Mouse (Mus musculus): ENCODE measurements at regions not wholly inside any gene's neighbourhood (a gene's known extent, or its start where the extent isn't known, plus 50 kb on each side); places are given as distances from the start of the nearest gene placed in this dataset.

DNA sequence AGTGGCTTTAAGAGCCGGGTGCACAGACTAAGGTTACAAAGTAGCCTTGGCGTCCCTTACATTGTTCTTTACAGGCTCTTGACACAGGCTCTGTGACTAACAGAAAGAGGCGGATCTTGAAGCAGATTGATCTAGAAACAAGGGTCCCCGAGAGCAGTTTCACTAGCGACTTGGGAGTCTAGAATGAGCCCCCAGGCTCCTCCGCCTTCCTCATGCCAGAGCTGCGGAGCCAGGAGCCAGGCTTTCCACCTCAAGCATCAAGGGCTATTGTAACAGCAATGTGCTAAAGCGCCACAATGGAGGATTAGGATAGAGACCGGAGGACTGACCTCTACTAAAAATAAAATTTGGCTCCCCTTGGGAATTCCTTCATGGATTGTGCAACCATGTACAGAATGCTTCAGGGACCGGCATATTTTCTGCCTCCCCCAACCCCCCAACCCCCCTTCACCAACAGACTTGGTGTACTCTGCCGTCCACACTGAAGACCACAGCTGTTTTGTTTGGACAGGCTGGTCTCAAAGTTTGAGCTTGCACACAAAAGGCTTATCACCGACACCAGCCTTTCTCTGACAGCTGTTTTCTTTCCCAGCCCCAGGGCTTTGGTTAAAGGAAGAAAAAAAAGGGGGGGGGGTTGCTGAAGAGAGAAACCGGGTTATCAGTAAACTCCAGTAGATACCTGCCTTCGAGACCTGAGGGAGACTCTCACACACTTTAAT lies 60.2 kb upstream of the Gm10295 start:
- peak; percentile 55 to 78 for DNase-seq

DNA sequence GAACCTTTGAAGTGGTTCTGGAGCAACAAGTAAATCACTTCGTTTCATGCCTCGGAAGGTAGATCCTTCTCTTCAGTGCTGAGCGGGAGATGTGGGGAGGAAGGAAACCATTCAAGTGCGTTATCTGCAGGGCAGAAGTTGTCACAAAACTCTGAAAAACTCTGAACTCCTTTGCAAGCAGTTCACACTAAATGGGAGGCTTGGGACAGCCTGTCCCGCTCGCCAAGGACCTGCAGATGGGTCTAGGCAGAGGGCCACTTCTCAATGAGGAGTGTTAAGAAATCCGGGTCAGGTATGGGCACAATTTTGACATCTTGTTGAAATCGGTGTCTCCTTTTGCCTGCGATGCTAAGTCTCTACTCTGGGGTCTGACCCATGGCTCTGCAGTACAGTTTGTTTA lies 58.6 kb upstream of the Gm10295 start:
- no peak for DNase-seq

DNA sequence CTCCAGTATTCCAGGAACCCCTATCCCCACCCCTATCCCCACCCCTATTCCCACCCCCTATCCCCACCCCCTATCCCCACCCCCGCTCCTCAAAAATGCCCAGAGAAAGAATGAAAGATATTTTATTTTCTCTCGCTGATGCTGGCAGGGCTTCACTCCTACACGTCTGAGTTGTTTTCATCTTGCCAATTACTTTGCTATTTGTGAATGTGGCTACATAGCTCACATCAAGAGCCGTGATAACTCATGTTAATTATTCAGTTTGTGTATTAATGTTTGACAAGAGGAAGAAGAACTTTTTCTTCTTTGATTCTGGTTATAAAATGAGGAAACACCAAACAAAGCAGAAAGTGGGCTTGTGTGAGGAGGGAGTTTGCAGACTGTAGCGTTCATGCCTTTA lies 57.8 kb upstream of the Gm10295 start:
- no peak for DNase-seq

DNA sequence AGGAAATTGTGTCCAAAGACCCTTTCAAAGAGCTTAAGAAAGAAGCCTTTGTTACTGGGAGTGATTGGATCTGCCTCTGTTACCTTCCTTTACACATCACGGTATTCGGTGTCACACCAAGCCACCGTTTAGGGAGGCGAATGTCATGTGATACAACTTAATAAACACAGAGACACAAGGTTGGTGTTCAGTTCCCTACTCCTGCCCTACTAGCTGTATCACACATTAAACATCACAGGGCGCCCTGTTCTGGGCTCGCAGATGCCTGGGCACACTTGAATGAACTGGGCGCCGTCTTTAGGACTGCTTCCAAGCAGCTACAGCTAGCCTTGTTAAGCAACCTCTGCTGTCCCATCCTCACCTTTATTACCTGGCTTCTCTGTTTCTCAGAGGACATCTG lies 55.0 kb upstream of the Gm10295 start:
- no peak for DNase-seq

Data from lung, postnatal 4 days (tissue).